Mouse (Mus musculus) G1E (cell line): ENCODE data around the gene Laptm5.

Experiments
- CTCF ChIP-seq: IDR thresholded peaks from 2 replicates; pipeline ENCODE4 v1.5.1; 2012; ENCODE audit warnings: low read depth, low read length, inconsistent platforms, mixed read lengths
- GATA1 ChIP-seq: IDR thresholded peaks from 2 replicates; pipeline ENCODE4 v1.6.1; 2012; ENCODE audit warnings: borderline replicate concordance, low read length, inconsistent platforms, mixed read lengths
- GATA2 ChIP-seq: IDR thresholded peaks from 2 replicates; pipeline ENCODE4 v1.6.1; 2012; ENCODE audit warnings: low read depth, low read length, inconsistent platforms, borderline replicate concordance

GRCm38 (mm10) chr4:130868803-130869202, 44.1 kb upstream of the Laptm5 start:
- TF ChIP-seq CTCF (no peak), GATA2 (no peak), GATA1 (no peak)
